In the genomic region with DNA sequence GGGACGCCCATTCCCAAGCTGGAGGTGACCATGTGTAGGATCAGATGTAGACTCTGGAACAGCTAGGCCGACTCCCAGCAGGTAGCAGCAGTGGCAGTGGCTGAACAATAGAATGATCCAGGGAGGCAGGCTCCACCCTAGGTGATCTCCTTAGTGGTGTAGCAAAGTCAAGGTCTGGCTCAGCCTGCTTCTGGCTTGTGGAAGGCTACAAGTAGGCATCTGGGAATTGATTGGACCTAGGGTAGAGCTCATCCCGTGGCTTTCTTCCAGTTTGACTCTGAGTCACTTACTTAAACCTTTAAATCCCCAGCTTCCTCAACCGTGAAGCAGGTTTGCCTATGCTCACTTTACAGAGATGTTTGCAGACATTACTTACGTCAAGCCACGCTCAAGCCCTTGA, we compare ENCODE assay signal across 13 mouse cellular contexts. TPM values are rescaled to one million over a fixed set of nuclear protein-coding genes. Genes with fewer than 3 reads are reported as not detected.
"Had no signal": no experiment of that assay in that cellular context is flagged by ENCODE, and none has a peak within 500 bp of the region (broad histone marks: within the 10 kb centered on the region; RNA-seq: fewer than 3 reads in every experiment).

No protein-coding gene starts in this region.

RNA-seq across cellular contexts. Expression of a gene that starts 17.8 kb away (rescaled TPM):
- total RNA-seq: megakaryocyte progenitor cell, adult 5-6 weeks; monocyte, adult 5-6 weeks; neutrophil, adult 5-6 weeks had no signal
- polyA plus RNA-seq: macrophage had no signal

RNA-seq across cellular contexts. Expression of a gene that starts 51.1 kb away (rescaled TPM):
- total RNA-seq: megakaryocyte progenitor cell, adult 5-6 weeks; midbrain, postnatal 0 days; monocyte, adult 5-6 weeks; neutrophil, adult 5-6 weeks had no signal
- polyA plus RNA-seq: lung, adult 2 months; lung, embryonic 15.5 days; lung, postnatal 0 days; macrophage; spleen, adult 2 months; stomach, embryonic 15.5 days; stomach, postnatal 0 days; thymus, adult 2 months; urinary bladder, adult 2 months had no signal
